Mouse (Mus musculus): Measurements from ENCODE around the gene Gm10300.

DNA sequence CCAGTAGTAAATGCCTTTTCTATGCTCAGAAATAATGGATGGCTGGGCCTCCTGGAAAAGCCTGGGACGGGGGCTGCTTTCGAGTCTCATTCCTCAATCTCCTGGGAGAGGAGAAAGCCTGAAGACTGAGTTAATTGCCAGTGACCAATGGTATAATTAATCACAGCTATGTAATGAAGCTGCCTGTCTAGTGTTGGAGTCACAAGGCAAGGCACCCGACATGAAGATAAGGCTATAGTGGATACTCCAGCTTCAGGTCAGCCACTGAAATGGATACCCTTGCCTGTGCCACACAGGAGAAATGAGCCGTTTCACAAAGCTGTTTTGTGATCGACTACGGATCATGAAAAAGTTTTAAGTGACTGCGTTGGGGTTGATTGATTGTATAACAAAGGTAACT, 36.5 kb upstream of the Gm10300 start:
- TF ChIP-seq POLR2A (IDR thresholded peaks at IDR 0.05; ENCODE audit: borderline replicate concordance, insufficient read depth, low read length): no peak
- no peak for TF ChIP-seq CTCF (IDR thresholded peaks at IDR 0.05; ENCODE audit: borderline replicate concordance, insufficient read depth, low read depth, low read length)

Measured in cerebellum, adult 2 months (tissue).